Mouse (Mus musculus): ENCODE data around the gene Defb30.
A peak's percentile ranks its signal among the peaks of the same experiment; 100 is the strongest.

Gene Defb30

GRCm38 (mm10) chr14:63049910-63050370, at the start of gene Defb30:
Defb30 (minus strand) TSS chr14:63049960.
- no peak for DNase-seq (ENCODE audit: low spot score)

- peak; percentile 55 for DNase-seq (ENCODE audit: low spot score)
Measured at GRCm38 (mm10) chr14:63067708-63068107, 17.9 kb upstream of the Defb30 start.

DNA sequence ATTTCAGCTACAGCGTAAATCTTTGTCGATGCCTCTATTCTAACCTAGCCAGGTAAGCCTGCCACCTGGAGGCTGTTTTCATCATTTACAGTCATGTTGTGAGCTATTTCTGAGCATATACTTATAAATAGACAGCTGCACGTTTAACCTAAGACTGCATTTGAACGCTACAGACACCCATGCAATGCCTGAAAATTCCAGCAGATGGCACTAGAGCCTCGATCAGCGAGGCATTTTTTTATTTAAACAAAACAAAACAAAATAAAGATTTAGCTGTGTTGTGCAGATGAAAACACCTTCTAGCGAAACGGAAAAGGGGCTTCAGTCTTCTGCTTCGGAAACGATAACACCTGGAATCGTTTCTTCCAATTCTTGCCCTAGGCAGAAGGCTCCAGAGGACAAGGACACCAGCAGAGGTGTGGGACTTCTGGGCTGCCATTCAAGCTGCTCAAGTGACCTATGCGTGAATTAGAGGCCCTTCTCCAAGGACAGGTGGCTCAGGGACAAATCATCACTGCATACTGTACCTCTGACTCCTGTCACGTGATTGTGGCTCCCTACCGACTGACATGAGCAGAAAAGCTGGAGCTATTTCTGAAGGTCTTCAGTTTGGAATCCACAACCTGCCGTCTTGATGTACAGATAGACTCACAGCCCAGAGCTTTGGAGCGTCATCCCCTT, 17.0 kb upstream of the Defb30 start:
- peak; percentile 93 for DNase-seq (ENCODE audit: low spot score)

DNA sequence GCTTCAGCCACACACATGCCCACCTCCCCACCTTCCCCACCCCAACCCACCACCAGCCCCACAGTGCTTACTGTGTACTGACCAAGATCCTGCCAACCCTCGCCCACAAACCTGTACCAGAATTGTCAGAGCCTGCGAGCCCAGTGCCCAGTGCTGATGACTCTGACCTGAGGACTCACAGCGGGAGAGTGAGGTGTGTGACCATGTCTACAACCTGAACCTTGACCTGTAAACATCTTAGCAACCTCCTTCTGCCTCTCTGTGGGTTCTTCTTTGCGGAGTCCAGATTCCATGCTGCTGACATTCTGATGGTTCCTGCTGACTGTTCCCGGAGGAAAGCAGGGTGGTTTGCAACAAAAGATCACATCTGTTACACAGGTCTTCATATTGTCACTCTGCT, 15.6 kb upstream of the Defb30 start:
- no peak for DNase-seq (ENCODE audit: low spot score)

DNA sequence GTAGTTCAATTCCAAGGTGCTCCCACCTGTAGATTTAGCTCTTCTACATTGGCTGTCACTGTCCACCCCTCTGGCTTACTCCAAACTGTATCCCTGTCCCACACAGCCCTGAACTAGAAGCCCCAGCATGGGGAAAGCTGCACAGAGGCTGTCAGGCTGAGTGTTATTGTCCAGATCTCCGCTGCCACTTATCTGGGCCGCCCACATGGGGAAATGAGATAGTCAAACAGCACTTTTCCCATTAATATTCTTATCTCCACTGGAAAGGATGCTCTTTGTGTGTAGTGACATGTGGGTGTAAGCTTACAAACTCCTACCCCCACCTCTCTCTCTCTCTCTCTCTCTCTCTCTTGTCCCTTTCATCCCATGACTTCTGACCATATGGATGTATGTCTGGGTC, 12.4 kb upstream of the Defb30 start:
- DNase-seq (ENCODE audit: low spot score) = no peak

GRCm38 (mm10) chr14:63060361-63060760, 10.6 kb upstream of the Defb30 start:
- DNase-seq (ENCODE audit: low spot score) = no peak

GRCm38 (mm10) chr14:63054729-63055128, 5.0 kb upstream of the Defb30 start:
- DNase-seq (ENCODE audit: low spot score) = peak; percentile 78

DNA sequence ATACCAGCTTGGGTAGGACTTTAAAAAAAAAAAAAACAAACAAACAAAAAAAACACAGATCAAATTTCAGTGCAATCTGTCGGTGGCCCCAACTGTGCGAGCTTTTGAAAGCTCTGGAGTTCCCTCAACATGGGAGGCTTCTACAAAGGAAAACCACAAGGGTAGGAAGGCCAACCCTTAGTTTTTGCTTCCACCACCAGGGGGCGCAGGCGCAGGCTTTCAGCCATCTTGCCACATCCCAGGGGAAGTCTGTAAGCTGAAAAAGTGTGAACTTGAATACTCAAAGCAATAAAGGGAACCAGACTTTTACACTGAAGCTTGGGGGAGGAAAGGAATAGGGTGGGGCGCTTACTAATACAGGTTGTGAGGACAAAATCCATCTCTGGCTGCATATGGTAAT, 1.0 kb upstream of the Defb30 start:
- DNase-seq (ENCODE audit: low spot score) = peak; percentile 89

GRCm38 (mm10) chr14:63046691-63047090, 3.1 kb downstream of the Defb30 start, which contains the start of gene Defb42:
Defb42 (plus strand) TSS chr14:63046991.
- DNase-seq (ENCODE audit: low spot score) = no peak

GRCm38 (mm10) chr14:63020524-63021156, 29.1 kb downstream of the Defb30 start:
- DNase-seq (ENCODE audit: low spot score) = no peak

DNA sequence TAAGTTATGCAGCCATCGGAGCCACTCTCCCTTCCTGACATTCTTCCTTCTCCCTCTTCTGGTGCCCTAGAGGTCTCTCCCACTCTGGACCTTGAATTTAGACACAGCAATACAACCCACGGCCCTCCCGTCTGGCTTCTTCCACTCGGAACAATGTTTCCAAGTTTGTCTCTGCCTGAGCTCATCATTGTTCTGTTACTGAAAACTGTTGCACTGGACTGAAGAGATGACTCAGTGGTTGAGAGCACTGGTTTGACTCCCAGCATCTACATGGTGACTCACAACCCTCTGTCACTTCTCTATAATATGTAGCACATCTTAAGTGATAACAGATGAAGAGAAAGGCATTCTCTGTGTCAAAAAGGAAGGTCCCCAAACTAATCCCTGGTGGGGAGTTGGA, 35.1 kb downstream of the Defb30 start:
- DNase-seq (ENCODE audit: low spot score) = no peak

- DNase-seq (ENCODE audit: low spot score) = no peak
Measured at GRCm38 (mm10) chr14:63013082-63013481, 36.7 kb downstream of the Defb30 start.

GRCm38 (mm10) chr14:63011471-63011870, 38.3 kb downstream of the Defb30 start, which contains the start of gene Defb43:
Defb43 (plus strand) TSS chr14:63011771.
- no peak for DNase-seq (ENCODE audit: low spot score)

GRCm38 (mm10) chr14:63002588-63002987, 47.2 kb downstream of the Defb30 start:
- DNase-seq (ENCODE audit: low spot score) = no peak

DNA sequence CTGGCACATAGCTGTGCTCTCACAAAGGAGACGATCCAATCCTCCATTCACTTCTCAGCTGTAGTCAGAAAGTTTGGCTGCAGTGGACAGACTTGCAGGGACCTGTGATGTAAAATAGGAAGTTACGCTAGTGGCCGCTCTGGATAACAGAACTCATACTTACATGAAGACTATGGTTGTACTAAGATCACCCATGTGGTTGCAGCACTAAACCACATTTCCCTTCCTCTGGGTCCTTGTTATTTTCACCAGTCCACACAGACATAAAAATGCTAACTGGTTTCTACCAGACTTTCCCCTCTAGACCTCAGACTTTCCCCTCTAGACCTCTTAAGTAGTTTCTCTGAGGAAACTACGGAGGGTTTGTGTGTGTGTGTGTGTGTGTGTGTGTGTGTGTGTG, 50.8 kb downstream of the Defb30 start:
- DNase-seq (ENCODE audit: low spot score) = no peak

- DNase-seq (ENCODE audit: low spot score) = no peak
Measured at GRCm38 (mm10) chr14:62997777-62998176, 52.0 kb downstream of the Defb30 start, which contains the start of gene Defb47. Defb47 (plus strand) TSS chr14:62998077.

DNA sequence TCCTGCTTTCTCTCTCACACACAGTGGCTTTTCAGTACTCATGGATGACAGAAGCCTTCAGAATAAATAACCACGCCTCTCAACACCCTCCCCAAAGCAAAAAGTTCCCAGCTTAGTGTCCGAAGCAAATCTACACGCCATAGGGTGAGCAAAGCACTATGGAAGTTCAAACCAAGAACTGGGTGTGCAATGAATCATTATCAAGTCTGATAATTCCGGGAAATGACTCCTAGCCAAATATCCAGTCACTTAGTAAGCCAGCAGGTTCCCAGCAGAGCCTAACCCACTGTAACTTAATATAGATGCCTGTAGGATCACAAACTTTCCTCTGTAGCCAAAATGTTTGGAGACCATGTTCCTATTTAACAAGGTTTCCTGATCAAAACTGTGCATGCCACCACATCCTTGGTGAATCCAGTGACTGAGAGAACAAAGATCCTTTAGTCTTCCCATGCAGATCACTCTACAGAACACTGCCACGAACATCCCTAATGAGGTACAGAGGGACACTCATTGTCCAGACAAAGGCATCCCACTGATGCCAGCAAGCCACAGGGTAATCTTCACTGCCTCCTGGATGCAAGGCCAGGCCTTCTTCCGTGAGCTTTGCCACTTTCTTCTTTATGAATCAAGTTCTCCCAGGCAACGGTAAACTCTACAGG, 57.8 kb downstream of the Defb30 start:
- no peak for DNase-seq (ENCODE audit: low spot score)

GRCm38 (mm10) chr14:62991271-62991670, 58.5 kb downstream of the Defb30 start:
- no peak for DNase-seq (ENCODE audit: low spot score)

- DNase-seq (ENCODE audit: low spot score) = no peak
Measured at GRCm38 (mm10) chr14:62984410-62984809, 65.3 kb downstream of the Defb30 start, which contains the start of gene Defb48. Defb48 (minus strand) TSS chr14:62984510.
